Mouse (Mus musculus) liver, postnatal 0 days (tissue): ENCODE measurements around the gene U2af2.

Experiments
- CTCF ChIP-seq: sonication (generic); IDR thresholded peaks from 2 replicates; pipeline ENCODE4 v1.5.1; 2016; ENCODE audit warnings: antibody characterized with exemption, low read depth
- EP300 ChIP-seq: IDR thresholded peaks from 2 replicates; pipeline ENCODE4 v1.6.1; 2016; ENCODE audit warnings: antibody characterized with exemption, low read depth, mild to moderate bottlenecking

GRCm38 (mm10) chr7:5015118-5016001 is 46.6 kb upstream of the U2af2 start, which contains the start of gene Gm44973:
- no peak for TF ChIP-seq CTCF
- TF ChIP-seq EP300, result no peak; the same call in 1 of the 2 replicates
